Mouse (Mus musculus): ENCODE measurements at regions not wholly inside any gene's neighbourhood (a gene's known extent, or its start where the extent isn't known, plus 50 kb on each side); places are given as distances from the start of the nearest gene placed in this dataset.

GRCm38 (mm10) chr2:148320896-148321295 lies 74.2 kb upstream of the Sstr4 start:
- H3K27me3 ChIP-seq, result no peaks in the 10 kb centered on the region
- no peak for ATAC-seq (replicated peaks; ENCODE audit: low FRiP score)
- H3K36me3 ChIP-seq, result no peaks in the 10 kb centered on the region
- no peaks in the 10 kb centered on the region for H3K4me1 ChIP-seq
- H3K9ac ChIP-seq, result no peak overlapping the region
- WGBS, result 79% methylated on average over 1 of the region's 1 CpGs
- no peaks in the 10 kb centered on the region for H3K9me3 ChIP-seq (replicated peaks)
- no peak overlapping the region for H3K4me2 ChIP-seq
- no peak overlapping the region for H3K27ac ChIP-seq
- no peak overlapping the region for H3K4me3 ChIP-seq (replicated peaks)

- no peak for ATAC-seq (replicated peaks; ENCODE audit: low FRiP score)
- WGBS, result 88% methylated on average over 3 of the region's 3 CpGs
- Histone ChIP-seq H3K27ac (no peak overlapping the region), H3K4me3 (replicated peaks) (no peak overlapping the region), H3K36me3 (no peaks in the 10 kb centered on the region), H3K27me3 (no peaks in the 10 kb centered on the region), H3K4me1 (0 out of 2 replicates have a peak, but pooled peaks cover 3% of the 10 kb centered on the region), H3K4me2 (no peak overlapping the region), H3K9me3 (replicated peaks) (no peaks in the 10 kb centered on the region), H3K9ac (no peak overlapping the region)
Measured at GRCm38 (mm10) chr2:148325362-148325761, 69.8 kb upstream of the Sstr4 start.

- H3K9ac ChIP-seq, result no peak overlapping the region
- no peaks in the 10 kb centered on the region for H3K36me3 ChIP-seq
- H3K4me1 ChIP-seq, result 0 out of 2 replicates have a peak, but pooled peaks cover 3% of the 10 kb centered on the region
- whole genome bisulfite sequencing, result 72% methylated on average over 4 of the region's 4 CpGs
- no peak overlapping the region for H3K27ac ChIP-seq
- H3K4me3 ChIP-seq (replicated peaks), result no peak overlapping the region
- no peak for ATAC-seq (replicated peaks; ENCODE audit: low FRiP score)
- H3K9me3 ChIP-seq (replicated peaks), result no peaks in the 10 kb centered on the region
- H3K4me2 ChIP-seq, result no peak overlapping the region
- no peaks in the 10 kb centered on the region for H3K27me3 ChIP-seq
Measured at GRCm38 (mm10) chr2:148325854-148326387, 69.2 kb upstream of the Sstr4 start.

- H3K4me2 ChIP-seq, result no peak overlapping the region
- no peak overlapping the region for H3K4me3 ChIP-seq (replicated peaks)
- WGBS, result 45% methylated on average over 2 of the region's 2 CpGs
- H3K9me3 ChIP-seq (replicated peaks), result no peaks in the 10 kb centered on the region
- no peak overlapping the region for H3K9ac ChIP-seq
- ATAC-seq (replicated peaks; ENCODE audit: low FRiP score), result no peak
- H3K36me3 ChIP-seq, result no peaks in the 10 kb centered on the region
- H3K27ac ChIP-seq, result no peak overlapping the region
- no peaks in the 10 kb centered on the region for H3K27me3 ChIP-seq
- 0 out of 2 replicates have a peak, but pooled peaks cover 3% of the 10 kb centered on the region for H3K4me1 ChIP-seq
Measured at GRCm38 (mm10) chr2:148326414-148326813, 68.7 kb upstream of the Sstr4 start.

- no peaks in the 10 kb centered on the region for H3K36me3 ChIP-seq
- ATAC-seq (replicated peaks; ENCODE audit: low FRiP score), result no peak
- no peaks in the 10 kb centered on the region for H3K27me3 ChIP-seq
- no peaks in the 10 kb centered on the region for H3K9me3 ChIP-seq (replicated peaks)
- 0 out of 2 replicates have a peak, but pooled peaks cover 3% of the 10 kb centered on the region for H3K4me1 ChIP-seq
- no peak overlapping the region for H3K4me3 ChIP-seq (replicated peaks)
- H3K4me2 ChIP-seq, result no peak overlapping the region
- H3K27ac ChIP-seq, result no peak overlapping the region
- 92% methylated on average over 1 of the region's 1 CpGs for WGBS
- no peak overlapping the region for H3K9ac ChIP-seq
Measured at GRCm38 (mm10) chr2:148327552-148327951, 67.6 kb upstream of the Sstr4 start.

- no peak for ATAC-seq (replicated peaks; ENCODE audit: low FRiP score)
- Histone ChIP-seq H3K9ac (no peak overlapping the region), H3K27me3 (no peaks in the 10 kb centered on the region), H3K4me1 (0 out of 2 replicates have a peak, but pooled peaks cover 3% of the 10 kb centered on the region), H3K27ac (no peak overlapping the region), H3K36me3 (no peaks in the 10 kb centered on the region), H3K9me3 (replicated peaks) (no peaks in the 10 kb centered on the region), H3K4me3 (replicated peaks) (no peak overlapping the region), H3K4me2 (no peak overlapping the region)
- WGBS, result 83% methylated on average over 2 of the region's 2 CpGs
Measured at GRCm38 (mm10) chr2:148330368-148330767, 64.8 kb upstream of the Sstr4 start.

GRCm38 (mm10) chr2:148334555-148334954 lies 60.6 kb upstream of the Sstr4 start:
- 96% methylated on average over 1 of the region's 1 CpGs for WGBS
- H3K36me3 ChIP-seq, result no peaks in the 10 kb centered on the region
- no peak overlapping the region for H3K4me3 ChIP-seq (replicated peaks)
- H3K9ac ChIP-seq, result no peak overlapping the region
- no peaks in the 10 kb centered on the region for H3K9me3 ChIP-seq (replicated peaks)
- H3K27ac ChIP-seq, result no peak overlapping the region
- no peaks in the 10 kb centered on the region for H3K27me3 ChIP-seq
- 0 out of 2 replicates have a peak, but pooled peaks cover 6% of the 10 kb centered on the region for H3K4me1 ChIP-seq
- no peak for ATAC-seq (replicated peaks; ENCODE audit: low FRiP score)
- no peak overlapping the region for H3K4me2 ChIP-seq

- Histone ChIP-seq H3K27me3 (no peaks in the 10 kb centered on the region), H3K36me3 (no peaks in the 10 kb centered on the region), H3K4me2 (no peak overlapping the region), H3K27ac (no peak overlapping the region), H3K4me1 (0 out of 2 replicates have a peak, but pooled peaks cover 6% of the 10 kb centered on the region), H3K9me3 (replicated peaks) (no peaks in the 10 kb centered on the region), H3K9ac (no peak overlapping the region), H3K4me3 (replicated peaks) (no peak overlapping the region)
- ATAC-seq (replicated peaks; ENCODE audit: low FRiP score), result no peak
- 89% methylated on average over 2 of the region's 2 CpGs for WGBS
Measured at GRCm38 (mm10) chr2:148336626-148337025, 58.5 kb upstream of the Sstr4 start.

GRCm38 (mm10) chr2:148338308-148338768 lies 56.8 kb upstream of the Sstr4 start:
- H3K27ac ChIP-seq, result peak overlapping the region; percentile 70

GRCm38 (mm10) chr2:148338894-148339293 lies 56.2 kb upstream of the Sstr4 start:
- ATAC-seq (replicated peaks; ENCODE audit: low FRiP score), result no peak
- Histone ChIP-seq H3K27ac (peak overlapping the region; percentile 70), H3K4me2 (no peak overlapping the region)

More at GRCm38 (mm10) chr2:148338308-148338768, 56.8 kb upstream of the Sstr4 start:
- H3K9ac ChIP-seq, result no peak overlapping the region
- no peaks in the 10 kb centered on the region for H3K9me3 ChIP-seq (replicated peaks)
- H3K4me1 ChIP-seq, result 0 out of 2 replicates have a peak, but pooled peaks cover 6% of the 10 kb centered on the region
- no peak overlapping the region for H3K4me3 ChIP-seq (replicated peaks)
- WGBS, result 40% methylated on average over 6 of the region's 6 CpGs
- H3K27me3 ChIP-seq, result no peaks in the 10 kb centered on the region
- peak; percentile 88 for ATAC-seq (replicated peaks; ENCODE audit: low FRiP score)
- H3K4me2 ChIP-seq, result no peak overlapping the region
- no peaks in the 10 kb centered on the region for H3K36me3 ChIP-seq

GRCm38 (mm10) chr2:148344193-148344592 lies 51.0 kb upstream of the Sstr4 start:
- Histone ChIP-seq H3K4me2 (no peak overlapping the region), H3K4me3 (replicated peaks) (no peak overlapping the region), H3K4me1 (no peaks in the 10 kb centered on the region), H3K36me3 (no peaks in the 10 kb centered on the region), H3K9ac (no peak overlapping the region), H3K27me3 (no peaks in the 10 kb centered on the region), H3K9me3 (replicated peaks) (no peaks in the 10 kb centered on the region), H3K27ac (no peak overlapping the region)
- WGBS, result 75% methylated on average over 2 of the region's 2 CpGs
- ATAC-seq (replicated peaks; ENCODE audit: low FRiP score), result no peak

More at GRCm38 (mm10) chr2:148338894-148339293, 56.2 kb upstream of the Sstr4 start:
- Histone ChIP-seq H3K9ac (no peak overlapping the region), H3K9me3 (replicated peaks) (no peaks in the 10 kb centered on the region), H3K4me3 (replicated peaks) (no peak overlapping the region), H3K27me3 (no peaks in the 10 kb centered on the region), H3K36me3 (no peaks in the 10 kb centered on the region), H3K4me1 (0 out of 2 replicates have a peak, but pooled peaks cover 6% of the 10 kb centered on the region)
